Mouse (Mus musculus) fibroblast of lung, adult 2 months (primary cell): ENCODE results near the gene Cyp39a1.

ENCODE experiments used
- DNase-seq: peaks from one replicate; pipeline ENCODE4 v3.0.0-alpha.2; 2011; ENCODE audit warnings: low read depth

The Cyp39a1 gene

DNA sequence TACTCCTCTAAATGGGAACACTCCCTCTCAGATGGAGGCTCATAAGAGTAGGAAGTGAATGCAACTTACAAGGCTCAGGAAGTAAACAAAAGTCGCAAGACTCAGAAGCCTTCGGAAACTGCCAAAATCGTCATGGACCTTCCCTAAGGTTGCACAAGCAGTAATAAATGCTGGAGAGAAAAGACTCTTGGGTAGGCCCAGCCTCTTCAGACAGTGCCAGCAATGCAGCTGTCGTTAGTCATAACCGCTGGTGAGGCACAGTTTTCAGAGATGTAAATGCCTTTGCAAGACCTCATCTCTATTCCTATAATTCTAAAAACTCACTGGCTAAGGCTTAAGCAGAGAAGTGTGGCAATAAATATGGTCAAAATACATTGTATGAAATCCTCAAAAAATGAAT lies 121.0 kb downstream of the Cyp39a1 start:
- no peak for DNase-seq

DNA sequence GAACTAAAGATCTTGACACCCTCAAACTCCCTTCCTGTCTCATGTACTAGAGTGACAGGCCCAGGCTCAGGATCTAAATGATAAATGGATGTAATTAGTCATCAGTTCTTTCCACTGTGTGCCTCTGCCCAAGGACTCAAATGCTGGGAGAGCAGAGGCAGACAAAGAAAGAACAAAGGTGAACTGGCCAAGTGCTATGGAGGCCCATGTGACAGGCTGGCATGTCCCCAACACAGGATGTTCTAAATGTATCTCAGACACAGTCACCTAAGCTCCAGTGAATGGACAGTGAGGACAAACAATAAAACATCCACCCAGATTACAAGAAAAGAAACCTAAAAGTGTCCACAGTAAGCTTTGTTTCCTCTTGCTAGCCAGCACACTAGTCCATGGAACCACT lies 122.2 kb downstream of the Cyp39a1 start:
- DNase-seq = no peak

DNA sequence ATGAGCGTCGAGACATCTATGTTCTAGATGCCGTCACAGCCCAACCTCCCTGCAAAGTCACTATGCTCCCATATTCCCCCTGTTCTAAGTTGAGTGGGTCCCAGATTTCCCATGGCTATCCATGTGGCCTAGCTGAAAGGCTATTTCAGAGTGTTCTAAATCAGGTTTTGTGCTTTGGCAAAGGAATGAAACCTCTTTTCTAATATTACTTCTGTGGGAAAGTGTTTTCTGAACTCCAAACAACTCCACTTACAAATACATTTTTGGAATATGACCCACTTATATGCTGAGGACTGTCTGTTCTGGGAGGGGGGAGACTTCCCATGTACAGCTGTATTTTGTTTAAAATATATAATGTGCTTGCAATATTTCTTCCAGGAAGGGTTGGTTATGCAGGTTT lies 124.5 kb downstream of the Cyp39a1 start:
- DNase-seq = no peak

DNA sequence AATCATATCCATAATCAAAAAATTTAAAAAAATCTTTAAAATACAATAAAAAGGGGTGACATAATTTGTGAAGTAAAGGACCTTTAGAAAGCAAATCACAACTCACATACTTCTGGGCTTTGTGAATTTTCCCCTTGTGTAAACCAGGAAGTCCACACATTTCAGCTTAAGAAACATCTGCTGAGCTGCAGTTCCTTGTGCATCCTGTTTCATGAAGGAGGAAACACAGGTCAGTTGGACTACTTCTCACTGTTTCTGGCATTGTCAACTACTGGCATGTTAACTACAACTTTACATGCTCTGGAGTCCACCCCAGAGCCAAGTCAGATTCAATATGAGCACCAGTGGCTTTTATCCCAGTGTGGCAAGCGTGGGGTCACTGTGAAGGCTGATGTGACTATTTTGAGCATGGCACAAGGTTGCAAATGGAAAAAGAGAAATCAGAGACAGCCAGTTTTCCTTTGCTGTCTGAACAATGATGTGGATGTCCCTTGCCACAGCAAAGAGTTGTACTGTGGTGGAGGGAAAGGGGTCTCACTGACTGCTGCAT lies 127.6 kb downstream of the Cyp39a1 start:
- DNase-seq = no peak
